Mouse (Mus musculus): ENCODE data around the gene Tmem238l.

DNA sequence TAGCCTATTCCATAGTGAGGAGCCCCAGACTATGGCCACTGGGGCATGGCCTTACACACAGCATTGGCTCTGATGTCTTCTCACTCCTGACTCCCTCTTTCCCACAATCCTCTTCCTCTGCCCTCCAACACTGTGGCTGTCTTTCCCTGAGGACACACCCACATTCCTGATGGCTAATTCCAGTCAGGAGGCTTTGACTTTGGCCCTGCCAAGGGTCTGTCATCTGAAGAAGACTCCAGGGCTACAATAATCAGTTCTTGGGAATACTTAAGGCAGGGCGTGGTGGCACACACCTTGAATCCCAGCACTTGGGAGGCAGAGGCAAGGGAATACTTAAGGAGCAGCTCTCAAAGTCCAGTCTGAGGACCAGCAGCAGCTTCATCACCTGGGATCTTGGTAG lies 12.1 kb downstream of the Tmem238l start:
- no peak for TF ChIP-seq POLR2A (IDR thresholded peaks at IDR 0.05; ENCODE audit: low read depth, low read length)
- no peak for TF ChIP-seq CTCF (IDR thresholded peaks at IDR 0.05; ENCODE audit: extremely low read depth, insufficient read length, insufficient replicate concordance, low read depth, low read length)
